Comparison of ENCODE assay signal across 24 mouse cellular contexts in genomic region chr9:108349727-108350126, GRCm38 (mm10). TPM values are rescaled to one million over a fixed set of nuclear protein-coding genes. Genes with fewer than 3 reads are reported as not detected.
DNase-seq lines count a peak whose midpoint lies in the region; ATAC-seq and TF ChIP-seq lines count a peak whose summit lies in the region.
"Had no signal": no experiment of that assay in that cellular context is flagged by ENCODE, and none has a peak within 500 bp of the region (broad histone marks: within the 10 kb centered on the region; RNA-seq: fewer than 3 reads in every experiment).

No protein-coding gene starts in this region.

- no peaks in the 10 kb centered on the region for H3K27me3 ChIP-seq in embryonic facial prominence, embryonic 13.5 days
- no peaks in the 10 kb centered on the region for H3K27me3 ChIP-seq in embryonic facial prominence, embryonic 10.5 days (replicated peaks; ENCODE audit: low read depth, poor library complexity, severe bottlenecking)
- H3K27me3 ChIP-seq in megakaryocyte, embryonic 14.5 days (replicated peaks), result no peaks in the 10 kb centered on the region
- no peaks in the 10 kb centered on the region for H3K27me3 ChIP-seq in liver, embryonic 14.5 days (ENCODE audit: control insufficient read depth, insufficient read depth, low read length)
- H3K27me3 ChIP-seq: forebrain, embryonic 13.5 days; kidney, embryonic 15.5 days; stomach, embryonic 15.5 days had no signal

- no peak for ATAC-seq in embryonic facial prominence, embryonic 13.5 days (ENCODE audit: insufficient number of reproducible peaks, insufficient read depth, low FRiP score, low TSS enrichment, low read depth)
- no peak for ATAC-seq in megakaryocyte, adult 5-6 weeks (ENCODE audit: poor library complexity, severe bottlenecking)
- no peak for ATAC-seq in liver, embryonic 14.5 days (ENCODE audit: insufficient read depth)
- ATAC-seq: forebrain, embryonic 13.5 days; lung, postnatal 0 days had no signal

- H3K4me3 ChIP-seq in embryonic facial prominence, embryonic 13.5 days, result no peak overlapping the region
- no peak overlapping the region; the same call in 1 of the 2 replicates for H3K4me3 ChIP-seq in embryonic facial prominence, embryonic 10.5 days
- H3K4me3 ChIP-seq in megakaryocyte, embryonic 14.5 days (replicated peaks), result peak overlapping the region; percentile 10
- peak overlapping the region in 1 of 2 experiments; percentile 99; a peak in 2 of 4 replicates for H3K4me3 ChIP-seq in liver, embryonic 14.5 days (ENCODE audit: insufficient read depth in 1 of 2, low read depth in 2 of 2, low read length in 2 of 2)
- H3K4me3 ChIP-seq: forebrain, embryonic 13.5 days had no signal

- H3K27ac ChIP-seq in embryonic facial prominence, embryonic 13.5 days, result no peak overlapping the region
- no peak overlapping the region for H3K27ac ChIP-seq in embryonic facial prominence, embryonic 10.5 days (replicated peaks)
- peak overlapping the region; percentile 82 for H3K27ac ChIP-seq in liver, embryonic 14.5 days
- H3K27ac ChIP-seq: forebrain, embryonic 13.5 days; kidney, embryonic 15.5 days; macrophage; stomach, embryonic 15.5 days had no signal

- H3K4me1 ChIP-seq in embryonic facial prominence, embryonic 13.5 days, result peaks cover 14% of the 10 kb centered on the region
- H3K4me1 ChIP-seq in embryonic facial prominence, embryonic 10.5 days, result peaks cover 21% of the 10 kb centered on the region
- peaks cover 45% of the 10 kb centered on the region for H3K4me1 ChIP-seq in megakaryocyte, embryonic 14.5 days
- peaks cover 24 to 34% of the 10 kb centered on the region in 2 experiments for H3K4me1 ChIP-seq in liver, embryonic 14.5 days (replicated peaks; ENCODE audit: control insufficient read depth in 2 of 2, insufficient read depth in 2 of 2, low read length in 1 of 2)

- intact Hi-C loops in left cerebral cortex, postnatal 4 days (cut with DNase I), result no loop called here

- no peak for TF ChIP-seq CTCF in liver, embryonic 14.5 days (IDR thresholded peaks at IDR 0.05; ENCODE audit: low read depth)

- H3K4me2 ChIP-seq in embryonic facial prominence, embryonic 13.5 days, result no peak overlapping the region
- peak overlapping the region; percentile 98 for H3K4me2 ChIP-seq in liver, embryonic 14.5 days (ENCODE audit: low read depth)

- TF ChIP-seq EP300 in liver, embryonic 14.5 days (IDR thresholded peaks at IDR 0.05; ENCODE audit: low read depth), result peak; percentile 35; the same call in 1 of the 2 replicates

- no peaks in the 10 kb centered on the region for H3K9me3 ChIP-seq in embryonic facial prominence, embryonic 13.5 days
- no peaks in the 10 kb centered on the region for H3K9me3 ChIP-seq in embryonic facial prominence, embryonic 10.5 days
- H3K9me3 ChIP-seq in megakaryocyte, embryonic 14.5 days, result no peaks in the 10 kb centered on the region
- H3K9me3 ChIP-seq in liver, embryonic 14.5 days (ENCODE audit: control insufficient read depth, low read length), result no peaks in the 10 kb centered on the region
- H3K9me3 ChIP-seq: forebrain, embryonic 13.5 days; kidney, embryonic 15.5 days; stomach, embryonic 15.5 days had no signal

- peak overlapping the region; percentile 92; the same call in 1 of the 2 replicates for H3K9ac ChIP-seq in embryonic facial prominence, embryonic 13.5 days
- peak overlapping the region; percentile 95 for H3K9ac ChIP-seq in liver, embryonic 14.5 days (replicated peaks)
- H3K9ac ChIP-seq: stomach, embryonic 15.5 days had no signal

- peaks cover 50% of the 10 kb centered on the region for H3K36me3 ChIP-seq in embryonic facial prominence, embryonic 13.5 days
- H3K36me3 ChIP-seq in embryonic facial prominence, embryonic 10.5 days (replicated peaks), result peaks cover 55% of the 10 kb centered on the region
- peaks cover 53% of the 10 kb centered on the region for H3K36me3 ChIP-seq in megakaryocyte, embryonic 14.5 days (replicated peaks; ENCODE audit: low read length)
- H3K36me3 ChIP-seq in liver, embryonic 14.5 days (replicated peaks; ENCODE audit: control insufficient read depth, insufficient read depth, low read depth), result peaks cover 45% of the 10 kb centered on the region

- no peak for DNase-seq in embryonic facial prominence, embryonic 10.5 days (ENCODE audit: low spot score)
- no peak for DNase-seq in liver, embryonic 14.5 days (ENCODE audit: low read depth in 3 of 3, low spot score in 3 of 3)
- DNase-seq in left cerebral cortex, postnatal 4 days, result no peak
- no peak for DNase-seq in left cerebral cortex, adult 9 months (ENCODE audit: low spot score in 2 of 2)
- DNase-seq: adrenal gland, postnatal 36 days; cerebellum, adult 11 months; cerebellum, adult 9-11 months; gastrocnemius, postnatal 36 days; kidney, adult 11 months; kidney, postnatal 36 days; midbrain, embryonic 14.5 days; right cerebral cortex, adult 18-20 months; right cerebral cortex, postnatal 4 days; thymus, postnatal 36 days had no signal

- WGBS in embryonic facial prominence, embryonic 13.5 days, result 83% methylated on average over 4 of the region's 4 CpGs
- WGBS in embryonic facial prominence, embryonic 10.5 days, result 91% methylated on average over 4 of the region's 4 CpGs
- 32% methylated on average over 4 of the region's 4 CpGs for WGBS in liver, embryonic 14.5 days (ENCODE audit: insufficient replicate concordance)

RNA-seq across cellular contexts. Expression of gene Usp4, which starts 2.1 kb away (rescaled TPM):
- polyA plus RNA-seq in embryonic facial prominence, embryonic 13.5 days (2015; fragmentation: Nextera tagmentation; extraction: Ambion mirVana), result 106 and 110 TPM in 2 replicates
- 127 and 133 TPM in 2 replicates for polyA plus RNA-seq in embryonic facial prominence, embryonic 10.5 days (2016; fragmentation: Nextera tagmentation; extraction: Ambion mirVana)
- 63.2 and 114 TPM in 2 replicates for polyA plus RNA-seq in megakaryocyte, embryonic 14.5 days (2012; ENCODE audit: insufficient read depth, low replicate concordance)
- 144 and 148 TPM in 2 replicates for total RNA-seq in megakaryocyte, adult 5-6 weeks (2015)
- 75.0 and 78.7 TPM in 2 replicates for total RNA-seq in megakaryocyte, adult 5-6 weeks (2017)
- polyA plus RNA-seq in liver, embryonic 14.5 days (2012; rRNA removed), result 29.2 and 38.5 TPM in 2 replicates
- 59.3 and 67.6 TPM in 2 replicates for polyA plus RNA-seq in liver, embryonic 14.5 days (2014; fragmentation: Nextera tagmentation; extraction: Ambion mirVana)
- total RNA-seq in left cerebral cortex, postnatal 4 days (2021), result 100 to 1,000 TPM; 142 to 150 TPM

RNA-seq across cellular contexts. Expression of gene Gpx1, which starts 11.0 kb away (rescaled TPM):
- polyA plus RNA-seq in embryonic facial prominence, embryonic 13.5 days (2015; fragmentation: Nextera tagmentation; extraction: Ambion mirVana), result 775 and 811 TPM in 2 replicates
- polyA plus RNA-seq in embryonic facial prominence, embryonic 10.5 days (2016; fragmentation: Nextera tagmentation; extraction: Ambion mirVana), result 810 and 843 TPM in 2 replicates
- 49.9 and 236 TPM in 2 replicates for polyA plus RNA-seq in megakaryocyte, embryonic 14.5 days (2012; ENCODE audit: insufficient read depth, low replicate concordance)
- 2,393 and 2,822 TPM in 2 replicates for total RNA-seq in megakaryocyte, adult 5-6 weeks (2015)
- total RNA-seq in megakaryocyte, adult 5-6 weeks (2017), result 1,668 and 1,978 TPM in 2 replicates
- 3,084 and 3,741 TPM in 2 replicates for polyA plus RNA-seq in liver, embryonic 14.5 days (2012; rRNA removed)
- polyA plus RNA-seq in liver, embryonic 14.5 days (2014; fragmentation: Nextera tagmentation; extraction: Ambion mirVana), result 6,910 and 6,914 TPM in 2 replicates
- 100 to 1,000 TPM; 113 to 116 TPM for total RNA-seq in left cerebral cortex, postnatal 4 days (2021)

RNA-seq across cellular contexts. Expression of gene 1700102P08Rik, which starts 42.9 kb away (rescaled TPM):
- 1.1 TPM in 2 replicates for polyA plus RNA-seq in embryonic facial prominence, embryonic 13.5 days (2015; fragmentation: Nextera tagmentation; extraction: Ambion mirVana)
- polyA plus RNA-seq in embryonic facial prominence, embryonic 10.5 days (2016; fragmentation: Nextera tagmentation; extraction: Ambion mirVana), result 0.67 and 1.0 TPM in 2 replicates
- 0.30 TPM in 1 of 2 replicates, not detected in the other for polyA plus RNA-seq in megakaryocyte, embryonic 14.5 days (2012; ENCODE audit: insufficient read depth, low replicate concordance)
- 0.47 and 0.98 TPM in 2 replicates for total RNA-seq in megakaryocyte, adult 5-6 weeks (2015)
- 1.4 and 3.0 TPM in 2 replicates for total RNA-seq in megakaryocyte, adult 5-6 weeks (2017)
- 0.47 and 0.49 TPM in 2 replicates for polyA plus RNA-seq in liver, embryonic 14.5 days (2012; rRNA removed)
- 0.45 and 0.52 TPM in 2 replicates for polyA plus RNA-seq in liver, embryonic 14.5 days (2014; fragmentation: Nextera tagmentation; extraction: Ambion mirVana)
- total RNA-seq in left cerebral cortex, postnatal 4 days (2021), result 1 to 10 TPM; 3.6 to 4.9 TPM
- total RNA-seq: common myeloid progenitor, adult 5-6 weeks had no signal
- polyA plus RNA-seq: heart, postnatal 0 days; macrophage had no signal

RNA-seq across cellular contexts. Expression of gene Tcta, which starts 43.8 kb away (rescaled TPM):
- polyA plus RNA-seq in embryonic facial prominence, embryonic 13.5 days (2015; fragmentation: Nextera tagmentation; extraction: Ambion mirVana), result 31.5 and 34.2 TPM in 2 replicates
- 14.4 and 14.7 TPM in 2 replicates for polyA plus RNA-seq in embryonic facial prominence, embryonic 10.5 days (2016; fragmentation: Nextera tagmentation; extraction: Ambion mirVana)
- 5.1 and 6.8 TPM in 2 replicates for polyA plus RNA-seq in megakaryocyte, embryonic 14.5 days (2012; ENCODE audit: insufficient read depth, low replicate concordance)
- total RNA-seq in megakaryocyte, adult 5-6 weeks (2015), result 16.5 and 23.8 TPM in 2 replicates
- total RNA-seq in megakaryocyte, adult 5-6 weeks (2017), result 6.2 and 8.4 TPM in 2 replicates
- polyA plus RNA-seq in liver, embryonic 14.5 days (2012; rRNA removed), result 10.4 and 10.6 TPM in 2 replicates
- polyA plus RNA-seq in liver, embryonic 14.5 days (2014; fragmentation: Nextera tagmentation; extraction: Ambion mirVana), result 10.9 and 13.2 TPM in 2 replicates
- total RNA-seq in left cerebral cortex, postnatal 4 days (2021), result 10 to 100 TPM; 30.0 to 35.6 TPM

RNA-seq across cellular contexts. Expression of gene Rhoa, which starts 43.8 kb away (rescaled TPM):
- 437 and 448 TPM in 2 replicates for polyA plus RNA-seq in embryonic facial prominence, embryonic 13.5 days (2015; fragmentation: Nextera tagmentation; extraction: Ambion mirVana)
- polyA plus RNA-seq in embryonic facial prominence, embryonic 10.5 days (2016; fragmentation: Nextera tagmentation; extraction: Ambion mirVana), result 240 and 243 TPM in 2 replicates
- polyA plus RNA-seq in megakaryocyte, embryonic 14.5 days (2012; ENCODE audit: insufficient read depth, low replicate concordance), result 83.3 and 92.2 TPM in 2 replicates
- 468 and 473 TPM in 2 replicates for total RNA-seq in megakaryocyte, adult 5-6 weeks (2015)
- 585 and 627 TPM in 2 replicates for total RNA-seq in megakaryocyte, adult 5-6 weeks (2017)
- polyA plus RNA-seq in liver, embryonic 14.5 days (2012; rRNA removed), result 62.5 and 76.4 TPM in 2 replicates
- polyA plus RNA-seq in liver, embryonic 14.5 days (2014; fragmentation: Nextera tagmentation; extraction: Ambion mirVana), result 130 and 133 TPM in 2 replicates
- 100 to 1,000 TPM; 191 to 205 TPM for total RNA-seq in left cerebral cortex, postnatal 4 days (2021)
